Mouse (Mus musculus) cerebellum, adult 2 months (tissue): ENCODE results near the gene Syne2.

Source experiments
- CTCF ChIP-seq: fragments of 200-500 bp; IDR thresholded peaks from 2 replicates; pipeline ENCODE4 v1.5.1; 2011; ENCODE audit warnings: low read depth, mild to moderate bottlenecking, control low read depth, low read length, moderate library complexity, borderline replicate concordance; ENCODE audit not compliant: insufficient read depth
- POLR2A ChIP-seq: fragments of 200-500 bp; IDR thresholded peaks from 2 replicates; pipeline ENCODE4 v1.6.1; 2011; ENCODE audit warnings: low read length, control low read depth, borderline replicate concordance; ENCODE audit not compliant: insufficient read depth

DNA sequence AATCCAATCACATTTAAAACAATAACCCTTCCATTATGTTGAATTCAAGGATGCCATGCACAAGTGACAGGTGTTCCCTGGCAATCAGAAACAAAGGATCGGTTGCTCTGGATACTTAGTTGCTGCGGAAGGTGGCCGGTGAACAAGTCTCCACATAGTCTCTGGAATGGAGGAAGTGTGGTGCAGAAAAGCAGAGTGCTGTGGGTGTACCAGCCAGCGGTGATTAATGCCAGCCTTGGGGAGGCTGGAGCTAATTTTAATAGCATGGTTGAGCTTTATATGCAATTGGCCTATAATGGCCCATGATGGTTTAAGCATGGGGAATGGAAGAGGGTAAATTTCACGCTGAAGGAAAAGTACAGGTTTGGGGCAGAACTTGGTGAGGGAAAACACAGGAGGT lies 11.7 kb downstream of the Syne2 start:
- TF ChIP-seq CTCF (no peak), POLR2A (no peak)
